Mouse (Mus musculus) megakaryocyte, embryonic 14.5 days (primary cell): ENCODE measurements at regions not wholly inside any gene's neighbourhood (a gene's known extent, or its start where the extent isn't known, plus 50 kb on each side); places are given as distances from the start of the nearest gene placed in this dataset.

Experiments
- FLI1 ChIP-seq: IDR thresholded peaks from 2 replicates; pipeline ENCODE4 v1.6.1; 2012; ENCODE audit warnings: low read length, inconsistent platforms, mixed read lengths
- GATA1 ChIP-seq: IDR thresholded peaks from 3 replicates; pipeline ENCODE4 v1.6.1; 2012; ENCODE audit warnings: mixed read lengths, low read length, inconsistent platforms, borderline replicate concordance

- TF ChIP-seq GATA1 (no peak), FLI1 (no peak)
Measured at GRCm38 (mm10) chr13:84025348-84025747, 196.7 kb upstream of the Tmem161b start.
